Mouse (Mus musculus) spleen, adult 2 months (tissue): Measurements from ENCODE around the gene Acsbg2. TPM values are rescaled to one million over a fixed set of nuclear protein-coding genes. Genes with fewer than 3 reads are reported as not detected.

Experiments
- DNase-seq, 2 experiments: peaks; one replicate each; pipeline versions ENCODE4 v3.0.0 to v3.0.0-alpha.2; 2012 to 2021; ENCODE audit warnings: low spot score in 2 of 2, low read depth in 1 of 2
- H3K27ac ChIP-seq: fragments of 200-500 bp; 2 replicates; pipeline ENCODE4 v1.5.1; 2012; ENCODE audit warnings: low read length, inconsistent platforms; ENCODE audit not compliant: insufficient read depth
- H3K27me3 ChIP-seq: fragments of 200-500 bp; 2 replicates; pipeline ENCODE4 v1.6.1; 2012; ENCODE audit warnings: mild to moderate bottlenecking, moderate library complexity, low read length, inconsistent platforms; ENCODE audit not compliant: control insufficient read depth, insufficient read depth
- H3K36me3 ChIP-seq: fragments of 200-500 bp; 2 replicates; pipeline ENCODE4 v1.6.1; 2012; ENCODE audit warnings: mild to moderate bottlenecking, low read length, inconsistent platforms; ENCODE audit not compliant: control insufficient read depth, insufficient read depth
- H3K4me1 ChIP-seq: fragments of 200-500 bp; 2 replicates; pipeline ENCODE4 v1.6.1; 2011; ENCODE audit warnings: inconsistent platforms; ENCODE audit not compliant: control insufficient read depth, insufficient read depth, insufficient read length
- H3K4me3 ChIP-seq: fragments of 200-500 bp; 2 replicates; pipeline ENCODE4 v1.5.1; 2011; ENCODE audit warnings: mild to moderate bottlenecking, inconsistent platforms; ENCODE audit not compliant: insufficient read depth, insufficient read length; ENCODE audit errors: extremely low read depth
- CTCF ChIP-seq: fragments of 200-500 bp; IDR thresholded peaks from 2 replicates; pipeline ENCODE4 v1.5.1; 2011; ENCODE audit warnings: mild to moderate bottlenecking, inconsistent platforms; ENCODE audit not compliant: insufficient read depth, insufficient read length, insufficient replicate concordance; ENCODE audit errors: extremely low read depth
- POLR2A ChIP-seq: fragments of 200-500 bp; IDR thresholded peaks from 2 replicates; pipeline ENCODE4 v1.6.1; 2011; ENCODE audit warnings: low read depth, low read length, inconsistent platforms
- WGBS: fragments of 180-500 bp; shearing (Covaris S2); methylation state at CpG from one replicate; pipeline ENCODE4 v1.1.7; 2018; 5-methylcytosine and 5-hydroxymethylcytosine counted together
- polyA plus RNA-seq: library from polyadenylated mRNA; depleted of rRNA; stranded (reverse); fragments of >200 nt; gene quantifications from 2 replicates; pipeline ENCODE4 v1.2.3, GENCODE M21; 2012

The Acsbg2 gene
- polyA plus RNA-seq, 1 experiment = not detected

GRCm38 (mm10) chr17:56907096-56907495, 32.8 kb upstream of the Acsbg2 start:
- Histone ChIP-seq H3K4me3 (no peak overlapping the region), H3K27me3 (no peaks in the 10 kb centered on the region), H3K4me1 (no peaks in the 10 kb centered on the region), H3K27ac (no peak overlapping the region), H3K36me3 (peaks cover 4% of the 10 kb centered on the region; the same call in 1 of the 2 replicates)
- 92% methylated on average over 5 of the region's 5 CpGs for WGBS
- no peak for DNase-seq
- TF ChIP-seq CTCF (no peak), POLR2A (no peak)

GRCm38 (mm10) chr17:56906166-56906565, 31.9 kb upstream of the Acsbg2 start:
- peaks cover 9% of the 10 kb centered on the region; the same call in 1 of the 2 replicates for H3K36me3 ChIP-seq
- WGBS = 82% methylated on average over 3 of the region's 3 CpGs
- TF ChIP-seq CTCF = no peak
- TF ChIP-seq POLR2A = no peak
- H3K4me1 ChIP-seq = no peaks in the 10 kb centered on the region
- H3K27me3 ChIP-seq = no peaks in the 10 kb centered on the region
- H3K27ac ChIP-seq = no peak overlapping the region
- no peak for DNase-seq
- H3K4me3 ChIP-seq = no peak overlapping the region

- 89% methylated on average over 5 of the region's 5 CpGs for WGBS
Measured at GRCm38 (mm10) chr17:56902698-56903097, 28.5 kb upstream of the Acsbg2 start.

GRCm38 (mm10) chr17:56897630-56898195, 23.5 kb upstream of the Acsbg2 start:
- Histone ChIP-seq H3K4me1 (no peaks in the 10 kb centered on the region), H3K36me3 (peaks cover 37% of the 10 kb centered on the region), H3K4me3 (no peak overlapping the region), H3K27me3 (no peaks in the 10 kb centered on the region), H3K27ac (no peak overlapping the region)
- peak; percentile 61 to 80 for DNase-seq
- no peak for TF ChIP-seq POLR2A
- TF ChIP-seq CTCF = peak; percentile 89; the same call in 1 of the 2 replicates
- WGBS = 80% methylated on average over 7 of the region's 7 CpGs

More at GRCm38 (mm10) chr17:56902698-56903097, 28.5 kb upstream of the Acsbg2 start:
- no peak for DNase-seq
- Histone ChIP-seq H3K36me3 (peaks cover 16% of the 10 kb centered on the region), H3K27ac (no peak overlapping the region), H3K4me1 (no peaks in the 10 kb centered on the region), H3K4me3 (no peak overlapping the region), H3K27me3 (no peaks in the 10 kb centered on the region)
- TF ChIP-seq POLR2A = no peak
- no peak for TF ChIP-seq CTCF

GRCm38 (mm10) chr17:56896513-56897129, 22.4 kb upstream of the Acsbg2 start:
- DNase-seq = no peak
- H3K36me3 ChIP-seq = peaks cover 36% of the 10 kb centered on the region
- WGBS = 93% methylated on average over 6 of the region's 6 CpGs
- TF ChIP-seq POLR2A (no peak), CTCF (no peak)
- no peaks in the 10 kb centered on the region for H3K4me1 ChIP-seq
- H3K27me3 ChIP-seq = no peaks in the 10 kb centered on the region
- no peak overlapping the region for H3K4me3 ChIP-seq
- H3K27ac ChIP-seq = no peak overlapping the region

- TF ChIP-seq POLR2A = no peak
- no peak for TF ChIP-seq CTCF
- DNase-seq = no peak
Measured at GRCm38 (mm10) chr17:56895368-56895918, 21.2 kb upstream of the Acsbg2 start.

GRCm38 (mm10) chr17:56890018-56890417, 15.8 kb upstream of the Acsbg2 start:
- no peaks in the 10 kb centered on the region for H3K27me3 ChIP-seq
- H3K36me3 ChIP-seq = peaks cover 19% of the 10 kb centered on the region
- DNase-seq = no peak
- H3K4me1 ChIP-seq = peaks cover under 1% of the 10 kb centered on the region; the same call in 1 of the 2 replicates
- no peak overlapping the region for H3K27ac ChIP-seq
- TF ChIP-seq POLR2A = no peak
- no peak for TF ChIP-seq CTCF
- no peak overlapping the region for H3K4me3 ChIP-seq
- 82% methylated on average over 2 of the region's 2 CpGs for WGBS

More at GRCm38 (mm10) chr17:56895368-56895918, 21.2 kb upstream of the Acsbg2 start:
- no peak overlapping the region for H3K27ac ChIP-seq
- WGBS = 84% methylated on average over 9 of the region's 9 CpGs
- H3K36me3 ChIP-seq = peaks cover 30% of the 10 kb centered on the region
- H3K4me3 ChIP-seq = no peak overlapping the region
- H3K27me3 ChIP-seq = no peaks in the 10 kb centered on the region
- no peaks in the 10 kb centered on the region for H3K4me1 ChIP-seq
